Mouse (Mus musculus) small intestine, adult 2 months (tissue): Measurements from ENCODE around the gene Rbm25.

Experiments
- CTCF ChIP-seq: fragments of 200-500 bp; IDR thresholded peaks from 2 replicates; pipeline ENCODE4 v1.5.1; 2012; ENCODE audit warnings: low read depth, mild to moderate bottlenecking, control low read depth, inconsistent platforms, low read length, moderate library complexity, mixed read lengths; ENCODE audit not compliant: insufficient replicate concordance, insufficient read length; ENCODE audit errors: extremely low read depth
- POLR2A ChIP-seq: fragments of 200-500 bp; IDR thresholded peaks from 2 replicates; pipeline ENCODE4 v1.6.1; 2012; ENCODE audit warnings: low read depth, mild to moderate bottlenecking, control low read depth, inconsistent platforms, low read length, moderate library complexity

GRCm38 (mm10) chr12:83685466-83685865 lies 54.4 kb downstream of the Rbm25 start:
- no peak for TF ChIP-seq POLR2A
- no peak for TF ChIP-seq CTCF
